Mouse (Mus musculus) lung, embryonic 14.5 days (tissue): Measurements from ENCODE around the gene Insig2. TPM values are rescaled to one million over a fixed set of nuclear protein-coding genes. Genes with fewer than 3 reads are reported as not detected.

Source experiments
- ATAC-seq: fragments of 200-750 bp; cut with Nextera tagmentation; 2 replicates; pipeline ENCODE4 v1.8.0; 2017; ENCODE audit warnings: mild to moderate bottlenecking, moderate TSS enrichment, moderate library complexity; ENCODE audit not compliant: insufficient read depth
- DNase-seq: peaks from one replicate; pipeline ENCODE4 v3.0.0-alpha.2; 2015
- H3K27ac ChIP-seq: fragments of 300-500 bp; sonication (generic); 2 replicates; pipeline ENCODE4 v1.5.1; 2014; ENCODE audit warnings: low read depth, mild to moderate bottlenecking, moderate library complexity
- H3K27me3 ChIP-seq: fragments of 300-500 bp; sonication (generic); 2 replicates; pipeline ENCODE4 v1.6.1; 2014; ENCODE audit warnings: low read length, control low read depth; ENCODE audit not compliant: insufficient read depth
- H3K36me3 ChIP-seq: fragments of 300-500 bp; sonication (generic); 2 replicates; pipeline ENCODE4 v1.6.1; 2014; ENCODE audit warnings: control low read depth; ENCODE audit not compliant: insufficient read depth
- H3K4me1 ChIP-seq: fragments of 300-500 bp; sonication (generic); 2 replicates; pipeline ENCODE4 v1.6.1; 2014; ENCODE audit warnings: antibody characterized with exemption, control low read depth; ENCODE audit not compliant: insufficient read depth
- H3K4me2 ChIP-seq: fragments of 300-500 bp; sonication (generic); 2 replicates; pipeline ENCODE4 v1.6.1; 2014; ENCODE audit warnings: mild to moderate bottlenecking
- H3K4me3 ChIP-seq: fragments of 300-500 bp; sonication (generic); 2 replicates; pipeline ENCODE4 v1.5.1; 2014; ENCODE audit warnings: low read depth, low read length
- H3K9ac ChIP-seq: fragments of 300-500 bp; sonication (generic); 2 replicates; pipeline ENCODE4 v1.6.1; 2014
- H3K9me3 ChIP-seq: fragments of 300-500 bp; sonication (generic); 2 replicates; pipeline ENCODE4 v1.6.1; 2016; ENCODE audit warnings: low read depth, low read length, control low read depth
- CTCF ChIP-seq: IDR thresholded peaks from 2 replicates; pipeline ENCODE4 v1.5.1; 2016; ENCODE audit warnings: antibody characterized with exemption, low read depth
- WGBS: fragments of 180-500 bp; shearing (Covaris S2); extraction: QIAGEN DNeasy Blood & Tissue Kit; methylation state at CpG from one replicate; pipeline ENCODE4 v1.1.7; 2014; 5-methylcytosine and 5-hydroxymethylcytosine counted together
- polyA plus RNA-seq: library from polyadenylated mRNA; unstranded; fragments of >200 nt; fragmentation: Nextera tagmentation; extraction: Ambion mirVana; gene quantifications from 2 replicates; pipeline ENCODE4 v1.2.1, GENCODE M21; 2014

Insig2 gene
- polyA plus RNA-seq, 1 experiment from 2014 or later: 18.4 TPM

- no peak for TF ChIP-seq CTCF
- Histone ChIP-seq H3K9ac (no peak overlapping the region), H3K27me3 (no peaks in the 10 kb centered on the region), H3K9me3 (no peaks in the 10 kb centered on the region), H3K27ac (no peak overlapping the region), H3K36me3 (no peaks in the 10 kb centered on the region), H3K4me2 (no peak overlapping the region), H3K4me1 (no peaks in the 10 kb centered on the region), H3K4me3 (no peak overlapping the region)
- 24% methylated on average over 9 of the region's 9 CpGs for WGBS
- ATAC-seq: no peak
- no peak for DNase-seq
These were observed 34.9 kb upstream of the Insig2 start for GRCm38 (mm10) chr1:121367257-121367656.

GRCm38 (mm10) chr1:121360561-121360960 is 28.2 kb upstream of the Insig2 start:
- Histone ChIP-seq H3K9me3 (no peaks in the 10 kb centered on the region), H3K4me1 (no peaks in the 10 kb centered on the region), H3K4me3 (no peak overlapping the region), H3K36me3 (no peaks in the 10 kb centered on the region), H3K4me2 (no peak overlapping the region), H3K9ac (no peak overlapping the region), H3K27me3 (no peaks in the 10 kb centered on the region), H3K27ac (no peak overlapping the region)
- DNase-seq (no peak), ATAC-seq (no peak)
- 40% methylated on average over 4 of the region's 4 CpGs for WGBS
- no peak for TF ChIP-seq CTCF

- Histone ChIP-seq H3K4me2 (no peak overlapping the region), H3K4me3 (no peak overlapping the region), H3K36me3 (no peaks in the 10 kb centered on the region), H3K4me1 (no peaks in the 10 kb centered on the region), H3K27me3 (no peaks in the 10 kb centered on the region), H3K9ac (no peak overlapping the region), H3K9me3 (no peaks in the 10 kb centered on the region), H3K27ac (no peak overlapping the region)
- ATAC-seq (no peak), DNase-seq (no peak)
- no peak for TF ChIP-seq CTCF
- WGBS: 73% methylated on average over 12 of the region's 12 CpGs
These were observed 27.3 kb upstream of the Insig2 start for GRCm38 (mm10) chr1:121359680-121360079.

DNA sequence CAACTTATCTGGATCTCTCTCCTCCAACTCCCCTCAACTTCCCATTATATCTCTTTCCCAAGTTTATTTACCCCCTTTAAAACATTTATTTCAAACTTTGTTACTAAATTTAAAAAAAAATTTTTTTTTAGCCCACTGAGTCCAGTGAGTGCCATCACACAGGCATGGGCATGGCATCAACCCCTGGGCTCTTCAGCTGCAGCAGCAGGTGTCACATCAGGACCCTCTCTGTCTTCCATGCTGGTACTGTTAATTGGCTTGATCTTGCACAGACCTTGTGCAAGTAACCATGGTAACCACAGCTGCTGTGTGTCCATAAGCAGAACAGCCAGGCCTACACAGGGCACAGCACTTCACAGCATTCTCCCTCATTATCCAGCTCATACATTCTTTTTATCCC is 21.4 kb upstream of the Insig2 start:
- no peaks in the 10 kb centered on the region for H3K27me3 ChIP-seq
- DNase-seq (no peak), ATAC-seq (no peak)
- no peak overlapping the region for H3K4me3 ChIP-seq
- TF ChIP-seq CTCF: no peak
- H3K27ac ChIP-seq: no peak overlapping the region
- no peaks in the 10 kb centered on the region for H3K9me3 ChIP-seq
- no peak overlapping the region for H3K4me2 ChIP-seq
- no peak overlapping the region for H3K9ac ChIP-seq
- no peaks in the 10 kb centered on the region for H3K4me1 ChIP-seq
- no peaks in the 10 kb centered on the region for H3K36me3 ChIP-seq

DNA sequence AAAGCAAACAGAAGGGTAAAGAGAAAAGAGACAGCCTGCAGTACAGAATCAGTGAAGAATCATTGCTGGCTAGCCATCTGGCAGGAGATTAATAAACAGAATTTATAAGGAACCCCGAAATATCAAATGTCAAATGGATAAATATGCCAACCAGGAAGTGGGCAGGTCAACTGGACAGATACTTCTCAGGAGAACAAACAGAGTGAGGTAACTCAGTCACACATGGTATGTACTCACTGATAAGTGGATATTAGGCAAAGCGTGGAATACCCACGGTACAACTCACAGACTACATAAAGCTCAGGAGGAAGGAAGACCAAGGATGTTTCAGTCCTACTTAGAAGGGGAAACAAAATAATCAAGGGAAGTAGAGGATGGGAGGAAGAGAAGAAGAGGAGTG is 18.6 kb upstream of the Insig2 start:
- 38% methylated on average over 3 of the region's 3 CpGs for WGBS
- H3K27ac ChIP-seq: no peak overlapping the region
- no peak overlapping the region for H3K4me3 ChIP-seq
- no peaks in the 10 kb centered on the region for H3K9me3 ChIP-seq
- H3K36me3 ChIP-seq: no peaks in the 10 kb centered on the region
- H3K27me3 ChIP-seq: no peaks in the 10 kb centered on the region
- no peak for TF ChIP-seq CTCF
- H3K4me1 ChIP-seq: no peaks in the 10 kb centered on the region
- H3K4me2 ChIP-seq: no peak overlapping the region
- DNase-seq (no peak), ATAC-seq (no peak)
- H3K9ac ChIP-seq: no peak overlapping the region

GRCm38 (mm10) chr1:121350616-121351015 is 18.2 kb upstream of the Insig2 start:
- no peak for DNase-seq
- Histone ChIP-seq H3K27ac (no peak overlapping the region), H3K4me2 (no peak overlapping the region), H3K9me3 (no peaks in the 10 kb centered on the region), H3K9ac (no peak overlapping the region), H3K27me3 (no peaks in the 10 kb centered on the region), H3K36me3 (no peaks in the 10 kb centered on the region), H3K4me3 (no peak overlapping the region), H3K4me1 (no peaks in the 10 kb centered on the region)
- 74% methylated on average over 13 of the region's 13 CpGs for WGBS
- no peak for ATAC-seq
- TF ChIP-seq CTCF: no peak

DNA sequence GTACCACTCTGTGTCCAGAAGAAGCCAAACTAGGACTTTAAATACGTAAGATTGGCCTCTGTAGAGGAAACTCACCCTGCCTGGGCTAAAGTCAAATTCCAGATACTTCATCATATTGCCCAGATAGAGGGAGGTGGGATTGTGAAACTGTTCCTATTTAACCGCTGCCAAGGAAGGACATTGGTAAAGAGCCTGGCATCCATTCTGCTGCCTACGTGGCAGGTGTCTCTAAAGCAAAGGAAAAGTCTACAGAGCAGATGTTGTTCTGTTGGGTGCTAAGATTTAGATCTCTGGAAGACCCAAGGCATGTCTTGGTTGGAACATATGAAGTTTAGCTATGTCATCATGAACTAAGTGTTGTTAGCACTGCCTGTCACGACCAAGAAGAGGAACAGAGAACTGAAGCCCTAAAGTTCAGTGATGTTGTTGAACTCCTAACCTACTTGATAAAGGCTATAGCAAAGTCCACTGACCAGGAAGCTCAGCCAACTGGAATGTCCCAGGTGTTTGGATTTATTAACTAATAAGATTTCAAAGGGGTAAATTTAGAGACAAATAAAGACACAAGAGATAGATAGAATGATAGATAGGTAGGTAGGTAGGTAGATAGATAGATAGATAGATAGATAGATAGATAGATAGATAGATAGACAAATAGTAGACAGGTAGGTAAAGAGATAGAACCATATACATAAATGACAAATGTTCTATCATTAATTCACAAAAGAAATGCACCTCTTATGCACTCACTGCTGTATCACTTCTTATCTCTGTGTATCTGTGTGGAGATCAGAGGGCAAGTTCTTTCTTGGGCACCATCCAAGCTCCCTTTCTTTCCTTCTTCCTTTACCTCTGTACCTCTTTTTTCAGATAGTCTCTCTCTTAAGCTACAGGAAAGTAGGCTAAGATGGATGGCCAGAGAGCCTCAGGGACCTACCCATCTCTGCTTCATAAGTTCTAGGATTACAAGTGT is 16.8 kb upstream of the Insig2 start:
- TF ChIP-seq CTCF: no peak
- H3K4me1 ChIP-seq: no peaks in the 10 kb centered on the region
- ATAC-seq (no peak), DNase-seq (no peak)
- H3K27ac ChIP-seq: no peak overlapping the region
- no peaks in the 10 kb centered on the region for H3K36me3 ChIP-seq
- no peak overlapping the region for H3K4me2 ChIP-seq
- no peaks in the 10 kb centered on the region for H3K27me3 ChIP-seq
- no peaks in the 10 kb centered on the region for H3K9me3 ChIP-seq
- no peak overlapping the region for H3K4me3 ChIP-seq
- no peak overlapping the region for H3K9ac ChIP-seq
- WGBS: 68% methylated on average over 4 of the region's 4 CpGs
